Mouse (Mus musculus) right cerebral cortex, adult 18-20 months (tissue): ENCODE results near the gene Hmgcs2.

Experiments used
- DNase-seq: peaks from one replicate; pipeline ENCODE4 v3.0.0; 2022; ENCODE audit warnings: mixed read lengths

Hmgcs2 gene

GRCm38 (mm10) chr3:98339097-98339705 lies 59.0 kb downstream of the Hmgcs2 start:
- DNase-seq, result peak; percentile 48

- peak; percentile 57 for DNase-seq
These were observed 59.5 kb downstream of the Hmgcs2 start, which contains the start of gene Phgdh for GRCm38 (mm10) chr3:98339706-98340109. TSS of gene Phgdh (minus strand) at chr3:98339990.

GRCm38 (mm10) chr3:98340818-98341594 lies 60.8 kb downstream of the Hmgcs2 start:
- no peak for DNase-seq

- DNase-seq, result no peak
These were observed 63.0 kb downstream of the Hmgcs2 start for GRCm38 (mm10) chr3:98343235-98343634.

- DNase-seq, result no peak
These were observed 67.9 kb downstream of the Hmgcs2 start for GRCm38 (mm10) chr3:98348106-98348505.

GRCm38 (mm10) chr3:98348705-98349104 lies 68.5 kb downstream of the Hmgcs2 start:
- no peak for DNase-seq

GRCm38 (mm10) chr3:98353892-98354291 lies 73.7 kb downstream of the Hmgcs2 start:
- DNase-seq, result peak; percentile 57

GRCm38 (mm10) chr3:98355344-98356025 lies 75.2 kb downstream of the Hmgcs2 start:
- DNase-seq, result no peak

GRCm38 (mm10) chr3:98356026-98356365 lies 75.8 kb downstream of the Hmgcs2 start:
- no peak for DNase-seq

- no peak for DNase-seq
These were observed 76.6 kb downstream of the Hmgcs2 start for GRCm38 (mm10) chr3:98356632-98357370.
